Mouse (Mus musculus) heart, postnatal 0 days (tissue): Measurements from ENCODE around the gene Rnf10. TPM values are rescaled to one million over a fixed set of nuclear protein-coding genes. Genes with fewer than 3 reads are reported as not detected.

Source experiments
- ATAC-seq: fragments of 200-750 bp; cut with Nextera tagmentation; 2 replicates; pipeline ENCODE4 v1.8.0; 2017; ENCODE audit warnings: low read depth, moderate number of reproducible peaks, moderate library complexity; ENCODE audit not compliant: insufficient read depth
- DNase-seq: peaks from one replicate; pipeline ENCODE4 v3.0.0-alpha.2; 2016; ENCODE audit warnings: low spot score
- H3K27ac ChIP-seq: fragments of 300-500 bp; sonication (generic); 2 replicates; pipeline ENCODE4 v1.5.1; 2014; ENCODE audit warnings: low read depth, mild to moderate bottlenecking
- H3K27me3 ChIP-seq: fragments of 300-500 bp; sonication (generic); 2 replicates; pipeline ENCODE4 v1.6.1; 2014; ENCODE audit warnings: low read length, mixed read lengths; ENCODE audit not compliant: control insufficient read depth, insufficient read depth
- H3K36me3 ChIP-seq: fragments of 300-500 bp; sonication (generic); replicated peaks from 2 replicates; pipeline ENCODE4 v1.6.1; 2014; ENCODE audit warnings: low read length, mixed read lengths; ENCODE audit not compliant: control insufficient read depth, insufficient read depth
- H3K4me1 ChIP-seq: fragments of 300-500 bp; sonication (generic); 2 replicates; pipeline ENCODE4 v1.6.1; 2014; ENCODE audit warnings: antibody characterized with exemption; ENCODE audit not compliant: control insufficient read depth, insufficient read depth
- H3K4me2 ChIP-seq: fragments of 300-500 bp; sonication (generic); 2 replicates; pipeline ENCODE4 v1.6.1; 2014; ENCODE audit warnings: low read depth, mild to moderate bottlenecking, low read length, moderate library complexity
- H3K4me3 ChIP-seq: fragments of 300-500 bp; sonication (generic); 2 replicates; pipeline ENCODE4 v1.5.1; 2014; ENCODE audit warnings: low read depth, low read length
- H3K9ac ChIP-seq: fragments of 300-500 bp; sonication (generic); replicated peaks from 2 replicates; pipeline ENCODE4 v1.6.1; 2014; ENCODE audit warnings: low read depth, low read length, mixed read lengths
- H3K9me3 ChIP-seq: fragments of 300-500 bp; sonication (generic); replicated peaks from 2 replicates; pipeline ENCODE4 v1.6.1; 2016; ENCODE audit warnings: low read length; ENCODE audit not compliant: control insufficient read depth
- CTCF ChIP-seq: IDR thresholded peaks from 2 replicates; pipeline ENCODE4 v1.5.1; 2016; ENCODE audit warnings: antibody characterized with exemption, control low read depth, low read depth
- EP300 ChIP-seq: IDR thresholded peaks from 2 replicates; pipeline ENCODE4 v1.6.1; 2016; ENCODE audit warnings: antibody characterized with exemption, low read depth
- WGBS: fragments of 180-500 bp; shearing (Covaris S2); extraction: QIAGEN DNeasy Blood & Tissue Kit; methylation state at CpG from one replicate; pipeline ENCODE4 v1.1.7; 2014; 5-methylcytosine and 5-hydroxymethylcytosine counted together
- polyA plus RNA-seq: library from polyadenylated mRNA; unstranded; fragments of >200 nt; fragmentation: Nextera tagmentation; extraction: Ambion mirVana; gene quantifications from 2 replicates; pipeline ENCODE4 v1.2.1, GENCODE M21; 2015
- total RNA-seq: library from RNA; depleted of rRNA; stranded (reverse); fragments of >200 nt; gene quantifications from 2 replicates; pipeline ENCODE4 v1.2.3, GENCODE M21; 2014; ENCODE audit warnings: low replicate concordance

Rnf10 gene
- total and polyA plus RNA-seq, 2 experiments from 2014 or later: 82.4 to 105 TPM

DNA sequence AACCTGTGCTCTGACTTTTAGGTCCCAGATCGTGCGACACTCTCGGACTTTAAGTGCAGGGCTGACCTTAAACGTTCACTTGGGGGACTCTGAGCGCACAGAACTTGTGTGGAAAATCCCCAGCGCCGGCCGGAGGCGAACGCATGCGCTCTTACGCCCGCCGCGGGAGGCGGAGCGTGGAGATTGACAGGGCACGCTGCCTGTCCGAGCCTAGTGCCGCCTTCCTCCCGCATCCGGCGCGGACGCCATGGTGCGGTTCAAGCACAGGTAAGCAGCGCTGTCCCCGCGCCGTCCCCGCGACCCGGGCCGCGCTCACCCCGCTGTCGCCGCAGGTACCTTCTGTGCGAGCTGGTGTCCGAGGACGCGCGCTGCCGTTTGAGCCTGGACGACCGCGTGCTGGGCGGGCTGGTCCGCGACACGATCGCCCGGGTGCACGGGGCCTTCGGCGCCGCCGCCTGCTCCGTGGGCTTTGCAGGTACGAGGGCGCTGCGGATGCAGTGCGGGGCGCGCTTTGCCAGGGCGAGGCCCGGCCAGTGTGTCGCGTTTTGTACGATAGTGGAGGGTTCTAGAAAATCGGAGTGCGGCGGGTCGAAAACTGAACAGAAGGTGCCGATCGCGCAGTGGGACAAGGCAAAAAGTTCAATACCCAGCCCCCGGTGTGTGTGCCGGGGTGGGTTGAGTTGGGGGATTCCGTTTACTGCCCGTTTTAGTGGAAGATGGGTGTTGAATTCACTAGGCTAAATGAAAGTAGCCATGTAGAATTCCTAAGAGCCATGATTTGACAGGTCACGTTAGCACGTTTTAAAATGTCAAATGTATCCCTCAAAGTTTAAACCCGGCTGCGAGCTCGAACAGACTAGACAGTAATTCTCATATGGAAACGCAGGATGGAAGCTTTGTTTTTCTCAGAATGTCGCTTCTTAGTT, 34.6 kb downstream of the Rnf10 start:
- Histone ChIP-seq H3K27ac (peak overlapping the region; percentile 77), H3K36me3 (peaks cover 33% of the 10 kb centered on the region), H3K4me1 (0 out of 2 replicates have a peak, but pooled peaks cover 6% of the 10 kb centered on the region), H3K27me3 (no peaks in the 10 kb centered on the region), H3K9ac (peak overlapping the region; percentile 63), H3K4me3 (peak overlapping the region; percentile 79), H3K4me2 (peak overlapping the region; percentile 97), H3K9me3 (no peaks in the 10 kb centered on the region)
- no peak for TF ChIP-seq CTCF
- no peak for TF ChIP-seq EP300
- DNase-seq (peak; percentile 91), ATAC-seq (peak; percentile 83)
- WGBS: under 1% methylated on average over 88 of the region's 88 CpGs

DNA sequence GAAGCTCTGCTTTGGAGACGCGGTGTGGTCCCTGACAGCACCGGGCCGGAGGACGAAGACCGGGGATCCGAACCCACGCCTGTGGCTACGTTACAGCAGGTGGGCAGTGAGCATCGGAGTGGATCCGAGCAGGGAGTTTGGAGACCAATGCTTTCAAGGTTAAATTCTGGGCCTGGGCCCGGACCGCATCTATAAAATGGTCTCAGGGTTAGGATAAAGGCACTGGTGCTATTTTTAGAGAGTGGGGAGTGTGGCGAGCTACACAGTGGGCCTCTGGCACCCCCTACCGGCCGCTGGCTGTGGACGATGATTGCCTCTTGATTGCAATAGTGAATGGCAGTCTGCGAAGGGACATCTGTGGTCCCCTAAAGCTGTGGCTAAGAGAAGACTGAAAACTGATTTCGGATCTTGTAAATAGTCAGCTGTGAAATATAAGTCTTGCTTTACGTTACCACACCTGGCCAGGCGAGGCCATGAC, 36.9 kb downstream of the Rnf10 start, which contains the start of gene Pop5:
TSS of gene Pop5 (plus strand) at position 51 of the 478 bp plus-strand sequence.
- Histone ChIP-seq H3K27ac (peak within 1 kb of the TSS; percentile 28), H3K9ac (peak within 1 kb of the TSS; percentile 47), H3K4me3 (peak within 1 kb of the TSS; percentile 50), H3K4me1 (0 out of 2 replicates have a peak, but pooled peaks cover 6% of the 10 kb centered on the region), H3K36me3 (peaks cover 10% of the 10 kb centered on the region), H3K4me2 (peak within 1 kb of the TSS; percentile 81), H3K9me3 (no peaks in the 10 kb centered on the region), H3K27me3 (no peaks in the 10 kb centered on the region)
- DNase-seq (peak; percentile 89), ATAC-seq (peak; percentile 68)
- TF ChIP-seq EP300 (peak; percentile 39; the same call in 1 of the 2 replicates), CTCF (peak; percentile 93)
- WGBS: 1% methylated on average over 21 of the region's 21 CpGs

DNA sequence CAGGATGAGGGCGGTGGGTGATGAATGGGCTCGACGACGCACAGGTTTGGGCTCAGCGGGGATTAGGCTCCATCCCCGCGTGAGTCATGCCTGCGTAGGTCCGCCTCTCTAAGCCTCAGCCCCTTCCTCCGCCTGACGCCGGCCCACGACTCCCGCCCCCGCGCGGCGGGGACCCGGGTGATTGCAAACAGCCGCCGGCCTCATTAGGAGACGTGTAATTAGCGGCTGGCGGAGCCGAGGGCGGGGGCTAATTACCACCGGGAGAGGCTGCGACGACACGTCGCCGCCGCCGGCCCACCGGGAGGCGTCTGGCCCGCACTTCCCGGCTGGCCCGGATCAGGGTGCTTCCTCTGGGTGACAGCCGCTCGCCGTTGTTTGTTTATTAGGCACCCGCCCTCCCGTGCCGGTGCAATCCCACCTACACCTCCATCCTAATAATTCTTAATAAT, 37.4 kb downstream of the Rnf10 start:
- Histone ChIP-seq H3K4me3 (peak overlapping the region; percentile 50), H3K36me3 (peaks cover 6% of the 10 kb centered on the region), H3K27ac (peak overlapping the region; percentile 28), H3K27me3 (no peaks in the 10 kb centered on the region), H3K9ac (peak overlapping the region; percentile 47), H3K4me2 (peak overlapping the region; percentile 81), H3K9me3 (no peaks in the 10 kb centered on the region), H3K4me1 (0 out of 2 replicates have a peak, but pooled peaks cover 6% of the 10 kb centered on the region)
- DNase-seq (peak; percentile 55), ATAC-seq (peak; percentile 37)
- WGBS: under 1% methylated on average over 45 of the region's 45 CpGs
- TF ChIP-seq EP300 (no peak), CTCF (no peak)

DNA sequence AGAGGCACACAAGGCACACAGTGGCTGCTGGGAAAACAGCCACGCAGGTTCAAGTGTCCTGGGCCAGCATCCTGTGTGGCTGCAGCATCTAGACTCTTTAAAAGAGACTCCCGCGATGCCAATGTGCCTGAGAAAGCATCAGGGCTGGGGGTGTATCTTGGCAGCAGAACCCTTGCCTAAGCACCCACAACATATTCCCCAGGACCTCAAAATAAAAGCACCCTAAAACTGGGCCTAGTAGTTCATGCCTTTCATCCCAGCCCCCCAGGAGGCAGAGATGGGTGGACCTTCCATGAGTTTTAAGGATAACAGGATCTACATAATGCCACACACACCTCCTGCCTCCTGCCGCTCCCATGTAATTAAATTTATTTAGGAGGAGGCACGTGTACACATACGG, 38.2 kb downstream of the Rnf10 start:
- Histone ChIP-seq H3K4me3 (no peak overlapping the region), H3K9ac (no peak overlapping the region), H3K36me3 (no peaks in the 10 kb centered on the region), H3K4me1 (0 out of 2 replicates have a peak, but pooled peaks cover 6% of the 10 kb centered on the region), H3K27ac (no peak overlapping the region), H3K27me3 (no peaks in the 10 kb centered on the region), H3K9me3 (no peaks in the 10 kb centered on the region), H3K4me2 (no peak overlapping the region)
- TF ChIP-seq CTCF: no peak
- TF ChIP-seq EP300: no peak
- no peak for DNase-seq
- 81% methylated on average over 6 of the region's 6 CpGs for WGBS
- ATAC-seq: no peak

GRCm38 (mm10) chr5:115233031-115233780, 39.5 kb downstream of the Rnf10 start:
- ATAC-seq: no peak
- Histone ChIP-seq H3K4me1 (no peaks in the 10 kb centered on the region), H3K9me3 (no peaks in the 10 kb centered on the region), H3K4me2 (no peak overlapping the region), H3K9ac (no peak overlapping the region), H3K27ac (no peak overlapping the region), H3K36me3 (no peaks in the 10 kb centered on the region), H3K27me3 (no peaks in the 10 kb centered on the region), H3K4me3 (no peak overlapping the region)
- 93% methylated on average over 14 of the region's 14 CpGs for WGBS
- no peak for DNase-seq
- TF ChIP-seq CTCF (no peak), EP300 (no peak)
